Comparison of ENCODE assay signal across 29 mouse cellular contexts in genomic region chr3:35465956-35466355, GRCm38 (mm10).
"Had no signal": no experiment of that assay in that cellular context is flagged by ENCODE, and none has a peak within 500 bp of the region (broad histone marks: within the 10 kb centered on the region; RNA-seq: fewer than 3 reads in every experiment).

No protein-coding gene starts in this region.

- DNase-seq: gastrocnemius, postnatal 14 days; gastrocnemius, postnatal 36 days; heart, adult 11 months; heart, adult 2 months; heart, postnatal 14 days; heart, postnatal 36 days; kidney, adult 18-20 months; kidney, adult 8-10 months; kidney, postnatal 10 days; kidney, postnatal 25 days; kidney, postnatal 4 days; liver; liver, embryonic 13.5 days; liver, postnatal 0 days had no signal

- ATAC-seq: hindbrain, embryonic 16.5 days; inflammation-experienced regulatory T-cells, adult 6 months; intestine, embryonic 15.5 days; intestine, postnatal 0 days; liver, postnatal 0 days had no signal

- H3K4me3 ChIP-seq: heart, adult 2 months; heart, embryonic 13.5 days; heart, embryonic 15.5 days; hindbrain, embryonic 12.5 days; intestine, embryonic 15.5 days; layer of hippocampus, adult 2 months; left cerebral cortex, adult 2 months; limb, embryonic 10.5 days; limb, embryonic 12.5 days; liver, embryonic 13.5 days; liver, embryonic 15.5 days had no signal

- H3K4me1 ChIP-seq: heart, embryonic 15.5 days; hindbrain, embryonic 12.5 days; intestine, embryonic 15.5 days; liver, embryonic 13.5 days; liver, embryonic 15.5 days had no signal

- H3K9me3 ChIP-seq: heart, embryonic 13.5 days; heart, embryonic 15.5 days; hindbrain, embryonic 12.5 days; intestine, embryonic 15.5 days; limb, embryonic 10.5 days; limb, embryonic 12.5 days; liver, embryonic 13.5 days; liver, embryonic 15.5 days had no signal

- H3K4me2 ChIP-seq: heart, embryonic 11.5 days; heart, embryonic 13.5 days; heart, embryonic 15.5 days; hindbrain, embryonic 12.5 days; hindbrain, embryonic 14.5 days; intestine, embryonic 15.5 days; limb, embryonic 12.5 days; liver, embryonic 11.5 days; liver, embryonic 13.5 days; liver, embryonic 15.5 days had no signal

- H3K27me3 ChIP-seq: heart, embryonic 15.5 days; hindbrain, embryonic 12.5 days; intestine, embryonic 15.5 days; limb, embryonic 12.5 days; liver, embryonic 13.5 days; liver, embryonic 15.5 days had no signal

- H3K36me3 ChIP-seq: heart, embryonic 13.5 days; heart, embryonic 15.5 days; hindbrain, embryonic 12.5 days; intestine, embryonic 15.5 days; limb, embryonic 10.5 days; limb, embryonic 12.5 days; liver, embryonic 13.5 days; liver, embryonic 15.5 days had no signal

- H3K9ac ChIP-seq: heart, embryonic 13.5 days; heart, embryonic 15.5 days; hindbrain, embryonic 12.5 days; hindbrain, embryonic 14.5 days; intestine, embryonic 15.5 days; limb, embryonic 12.5 days; liver, embryonic 13.5 days; liver, embryonic 15.5 days; liver, postnatal 0 days had no signal

- H3K27ac ChIP-seq: heart, adult 2 months; heart, embryonic 13.5 days; heart, embryonic 15.5 days; hindbrain, embryonic 12.5 days; hindbrain, embryonic 14.5 days; intestine, embryonic 15.5 days; layer of hippocampus, adult 2 months; left cerebral cortex, adult 2 months; limb, embryonic 10.5 days; limb, embryonic 12.5 days; liver, embryonic 13.5 days; liver, embryonic 15.5 days had no signal
